Comparison of ENCODE assay signal across 15 mouse cellular contexts in genomic region chr5:143031193-143031592, GRCm38 (mm10).
DNase-seq lines count a peak whose midpoint lies in the region; ATAC-seq and TF ChIP-seq lines count a peak whose summit lies in the region.
"Had no signal": no experiment of that assay in that cellular context is flagged by ENCODE, and none has a peak within 500 bp of the region (broad histone marks: within the 10 kb centered on the region; RNA-seq: fewer than 3 reads in every experiment).

No protein-coding gene starts in this region.

- TF ChIP-seq POLR2A in myocyte (IDR thresholded peaks at IDR 0.05; ENCODE audit: insufficient read length, low read depth) = no peak

- TF ChIP-seq CTCF in layer of hippocampus, adult 2 months (conservative IDR thresholded peaks at IDR 0.05) = no peak

- H3K9me3 ChIP-seq in heart, embryonic 16.5 days (replicated peaks; ENCODE audit: control insufficient read depth, low read length) = no peaks in the 10 kb centered on the region
- H3K9me3 ChIP-seq: embryonic facial prominence, embryonic 12.5 days; forebrain, embryonic 12.5 days; hindbrain, embryonic 15.5 days had no signal

- H3K27me3 ChIP-seq in heart, embryonic 16.5 days (ENCODE audit: control insufficient read depth, insufficient read depth, low read length) = no peaks in the 10 kb centered on the region
- H3K27me3 ChIP-seq in myocyte (ENCODE audit: control insufficient read depth, insufficient read depth, insufficient read length) = no peaks in the 10 kb centered on the region
- H3K27me3 ChIP-seq: embryonic facial prominence, embryonic 12.5 days; forebrain, embryonic 12.5 days; hindbrain, embryonic 15.5 days had no signal

- no peak overlapping the region for H3K4me2 ChIP-seq in heart, embryonic 16.5 days (ENCODE audit: low read depth, low read length)
- peak overlapping the region; percentile 53 for H3K4me2 ChIP-seq in myocyte (ENCODE audit: low read depth)
- H3K4me2 ChIP-seq: embryonic facial prominence, embryonic 12.5 days; forebrain, embryonic 12.5 days; hindbrain, embryonic 15.5 days had no signal

- no peak overlapping the region for H3K4me3 ChIP-seq in heart, embryonic 16.5 days (ENCODE audit: low read length)
- H3K4me3 ChIP-seq in layer of hippocampus, adult 2 months = no peak overlapping the region
- no peak overlapping the region for H3K4me3 ChIP-seq in brown adipose tissue, adult 24 weeks (ENCODE audit: insufficient read depth, low read depth, low read length)
- no peak overlapping the region for H3K4me3 ChIP-seq in myocyte
- H3K4me3 ChIP-seq: embryonic facial prominence, embryonic 12.5 days; forebrain, embryonic 12.5 days; hindbrain, embryonic 15.5 days had no signal

- H3K9ac ChIP-seq in heart, embryonic 16.5 days (ENCODE audit: low read length) = no peak overlapping the region
- H3K9ac ChIP-seq: embryonic facial prominence, embryonic 12.5 days; forebrain, embryonic 12.5 days; hindbrain, embryonic 15.5 days had no signal

- peaks cover 20% of the 10 kb centered on the region for H3K4me1 ChIP-seq in heart, embryonic 16.5 days (ENCODE audit: control insufficient read depth, insufficient read depth, low read length)
- peaks cover 30% of the 10 kb centered on the region for H3K4me1 ChIP-seq in brown adipose tissue, adult 24 weeks (ENCODE audit: control insufficient read depth, insufficient read depth, insufficient read length, low read length)
- H3K4me1 ChIP-seq: hindbrain, embryonic 15.5 days had no signal

- H3K79me2 ChIP-seq in myocyte (ENCODE audit: control insufficient read depth, insufficient read depth) = no peaks in the 10 kb centered on the region

- 64% methylated on average over 4 of the region's 4 CpGs for WGBS in heart, embryonic 16.5 days

- peak overlapping the region; percentile 55 for H3K27ac ChIP-seq in heart, embryonic 16.5 days (ENCODE audit: low read length)
- peak overlapping the region; percentile 28 for H3K27ac ChIP-seq in layer of hippocampus, adult 2 months
- peak overlapping the region; percentile 69 for H3K27ac ChIP-seq in brown adipose tissue, adult 24 weeks (replicated peaks; ENCODE audit: low read depth, low read length)
- H3K27ac ChIP-seq: embryonic facial prominence, embryonic 12.5 days; forebrain, embryonic 12.5 days; hindbrain, embryonic 15.5 days had no signal

- no peak overlapping the region for H3ac ChIP-seq in myocyte (ENCODE audit: control insufficient read depth, insufficient read length)

- no peak for ATAC-seq in heart, embryonic 16.5 days (replicated peaks; ENCODE audit: extremely low read depth, insufficient read depth, low FRiP score)
- no peak for ATAC-seq in monocyte, adult 5-6 weeks (replicated peaks; ENCODE audit: insufficient number of reproducible peaks, low FRiP score, low TSS enrichment, poor library complexity, severe bottlenecking)

- H3K36me3 ChIP-seq in heart, embryonic 16.5 days (ENCODE audit: control insufficient read depth, insufficient read depth) = peaks cover 11% of the 10 kb centered on the region
- no peaks in the 10 kb centered on the region for H3K36me3 ChIP-seq in myocyte (ENCODE audit: control insufficient read depth, insufficient read depth)

- DNase-seq in heart, adult 8-10 months (ENCODE audit: low spot score) = no peak
- no peak for DNase-seq in layer of hippocampus, adult 2 months (ENCODE audit: low spot score in 2 of 2)
- DNase-seq in layer of hippocampus, adult 18-20 months (ENCODE audit: low spot score in 2 of 2) = no peak
- DNase-seq: cerebellum, postnatal 14 days; gastrocnemius, postnatal 36 days; liver; right cerebral cortex, postnatal 14 days; thymus, postnatal 14 days had no signal

TF ChIP-seq in myocyte, 11 proteins besides CTCF, POLR2A, EP300 and RAD21:
- no peak for TF ChIP-seq SRF (IDR thresholded peaks at IDR 0.05; ENCODE audit: control insufficient read depth, insufficient read length, low read depth)
- no peak for TF ChIP-seq POLR2AphosphoS2 (IDR thresholded peaks at IDR 0.05; ENCODE audit: insufficient read length, low read depth)
- no peak for TF ChIP-seq USF1 (IDR thresholded peaks at IDR 0.05; ENCODE audit: low read depth)
- TF ChIP-seq TCF12 (IDR thresholded peaks at IDR 0.05; ENCODE audit: insufficient read depth, poor library complexity, severe bottlenecking) = no peak
- TF ChIP-seq MYOG (IDR thresholded peaks at IDR 0.05; ENCODE audit: control insufficient read depth in 1 of 3, insufficient read depth in 1 of 3, insufficient read length in 2 of 3, low read depth in 2 of 3) = no peak
- TF ChIP-seq CEBPB (IDR thresholded peaks at IDR 0.05; ENCODE audit: insufficient read depth, poor library complexity, severe bottlenecking) = no peak
- no peak for TF ChIP-seq TCF3 (IDR thresholded peaks at IDR 0.05; ENCODE audit: insufficient read length, low read depth)
- no peak for TF ChIP-seq MAX (IDR thresholded peaks at IDR 0.05; ENCODE audit: low read depth)
- TF ChIP-seq MYOD1 (IDR thresholded peaks at IDR 0.05; ENCODE audit: control insufficient read depth in 1 of 3, insufficient read length in 2 of 3, low read depth in 2 of 3) = no peak
- no peak for TF ChIP-seq E2F4 (IDR thresholded peaks at IDR 0.05; ENCODE audit: insufficient read depth)
- no peak for TF ChIP-seq REST (IDR thresholded peaks at IDR 0.05; ENCODE audit: insufficient read depth, insufficient read length)
